Mouse (Mus musculus): Measurements from ENCODE around the gene Fanca. TPM values are rescaled to one million over a fixed set of nuclear protein-coding genes. Genes with fewer than 3 reads are reported as not detected.
"Not testable (repeated sequence)": the region's sequence is repeated elsewhere in the genome, so short reads cannot be mapped to it uniquely, and the experiment has no call there.

Gene Fanca
- polyA plus RNA-seq, 1 experiment = 14.0 TPM

DNA sequence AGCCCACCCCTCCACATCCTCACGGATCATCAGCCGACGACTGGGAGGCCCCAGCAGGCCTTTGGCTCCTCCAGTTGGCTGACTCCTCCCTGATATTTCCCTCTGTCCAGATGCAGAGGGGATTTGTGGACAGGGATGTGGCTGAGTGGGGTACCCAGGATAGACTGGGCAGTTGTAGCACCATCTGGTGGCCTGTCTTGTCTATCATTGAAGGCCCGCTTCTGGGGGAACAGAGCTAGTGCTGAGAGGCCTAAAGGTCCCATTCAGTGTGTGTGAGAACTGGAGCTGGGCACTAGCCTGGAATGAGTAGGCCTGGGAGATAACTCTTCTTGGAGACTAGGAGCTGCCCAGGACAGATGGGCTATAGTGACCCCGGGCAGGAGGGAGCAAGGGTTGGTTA lies 86.6 kb downstream of the Fanca start:
- no peak overlapping the region for H3K4me3 ChIP-seq (ENCODE audit: insufficient read depth, poor library complexity, severe bottlenecking)
- H3K36me3 ChIP-seq (ENCODE audit: control insufficient read depth, insufficient read depth) = peaks cover 7% of the 10 kb centered on the region
- H3K27me3 ChIP-seq (ENCODE audit: control insufficient read depth, insufficient read depth, insufficient read length) = no peaks in the 10 kb centered on the region
- TF ChIP-seq MAX (IDR thresholded peaks at IDR 0.05) (no peak), MYOG (IDR thresholded peaks at IDR 0.05; ENCODE audit: control insufficient read depth, extremely low read depth, insufficient read length) (no peak), FOSL1 (IDR thresholded peaks at IDR 0.05; ENCODE audit: insufficient read depth, low read length, poor library complexity, severe bottlenecking) (no peak), MYOD1 (IDR thresholded peaks at IDR 0.05; ENCODE audit: control insufficient read depth, insufficient read length, low read depth) (no peak), CTCF (IDR thresholded peaks at IDR 0.05; ENCODE audit: control insufficient read depth, insufficient read depth, insufficient read length) (no peak), CEBPB (IDR thresholded peaks at IDR 0.05; ENCODE audit: low read depth) (no peak), USF1 (IDR thresholded peaks at IDR 0.05; ENCODE audit: low read depth) (no peak)
- H3ac ChIP-seq (ENCODE audit: control insufficient read depth, insufficient read length, low read depth) = no peak overlapping the region
- H3K79me3 ChIP-seq (ENCODE audit: low read depth) = no peaks in the 10 kb centered on the region
- no peaks in the 10 kb centered on the region for H3K79me2 ChIP-seq (ENCODE audit: control insufficient read depth, insufficient read depth)

DNA sequence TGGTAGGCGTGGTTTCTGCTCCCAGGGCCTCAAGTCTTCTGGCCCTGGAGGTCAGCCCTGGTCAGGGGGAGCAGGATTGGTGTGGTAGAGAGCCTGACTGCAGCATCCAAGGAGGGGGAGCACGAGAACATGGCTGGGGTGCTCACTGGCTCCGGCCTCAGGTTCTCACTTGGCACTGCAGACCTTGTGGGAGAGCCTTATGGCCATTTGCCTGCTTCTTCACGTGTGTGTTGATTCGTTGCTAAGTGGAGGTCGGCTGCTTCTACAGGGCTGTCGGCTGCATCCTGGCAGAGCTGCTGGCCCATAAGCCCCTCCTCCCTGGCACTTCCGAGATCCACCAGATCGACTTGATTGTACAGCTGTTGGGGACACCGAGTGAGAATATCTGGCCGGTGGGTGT lies 88.0 kb downstream of the Fanca start:
- not testable (repeated sequence) for H3K36me3 ChIP-seq (ENCODE audit: control insufficient read depth, insufficient read depth); H3K79me3 ChIP-seq (ENCODE audit: low read depth); H3K79me2 ChIP-seq (ENCODE audit: control insufficient read depth, insufficient read depth); H3ac ChIP-seq (ENCODE audit: control insufficient read depth, insufficient read length, low read depth); H3K27me3 ChIP-seq (ENCODE audit: control insufficient read depth, insufficient read depth, insufficient read length); H3K4me3 ChIP-seq (ENCODE audit: insufficient read depth, poor library complexity, severe bottlenecking)

DNA sequence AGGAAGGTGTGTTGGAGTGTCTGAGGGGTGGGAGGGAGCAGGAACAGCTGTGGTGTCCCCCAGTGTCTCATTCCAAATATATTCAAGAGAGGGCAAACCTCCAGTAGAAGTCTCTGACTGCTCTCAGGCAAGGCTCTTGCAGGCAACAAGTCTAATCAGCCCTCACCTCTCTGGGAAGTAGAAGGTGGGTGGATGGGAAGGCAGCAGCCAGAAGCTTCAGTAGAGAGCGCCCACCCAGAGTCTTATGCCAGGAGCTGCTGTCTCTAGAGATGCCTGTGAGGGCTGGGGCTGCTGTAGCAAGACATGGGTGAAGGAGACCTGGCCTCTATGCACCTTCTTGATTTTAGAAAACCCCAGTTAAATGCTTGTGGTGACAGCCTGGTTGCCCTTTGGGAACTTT lies 90.0 kb downstream of the Fanca start:
- TF ChIP-seq MAX (IDR thresholded peaks at IDR 0.05) (no peak), MYOG (IDR thresholded peaks at IDR 0.05; ENCODE audit: control insufficient read depth, extremely low read depth, insufficient read length) (no peak)
- Histone ChIP-seq H3K27me3 (ENCODE audit: control insufficient read depth, insufficient read depth, insufficient read length) (no peaks in the 10 kb centered on the region), H3K79me2 (ENCODE audit: control insufficient read depth, insufficient read depth) (peaks cover 14% of the 10 kb centered on the region), H3K4me3 (ENCODE audit: insufficient read depth, poor library complexity, severe bottlenecking) (no peak overlapping the region), H3ac (ENCODE audit: control insufficient read depth, insufficient read length, low read depth) (no peak overlapping the region), H3K79me3 (ENCODE audit: low read depth) (peaks cover 5% of the 10 kb centered on the region), H3K36me3 (ENCODE audit: control insufficient read depth, insufficient read depth) (peaks cover 7% of the 10 kb centered on the region)

DNA sequence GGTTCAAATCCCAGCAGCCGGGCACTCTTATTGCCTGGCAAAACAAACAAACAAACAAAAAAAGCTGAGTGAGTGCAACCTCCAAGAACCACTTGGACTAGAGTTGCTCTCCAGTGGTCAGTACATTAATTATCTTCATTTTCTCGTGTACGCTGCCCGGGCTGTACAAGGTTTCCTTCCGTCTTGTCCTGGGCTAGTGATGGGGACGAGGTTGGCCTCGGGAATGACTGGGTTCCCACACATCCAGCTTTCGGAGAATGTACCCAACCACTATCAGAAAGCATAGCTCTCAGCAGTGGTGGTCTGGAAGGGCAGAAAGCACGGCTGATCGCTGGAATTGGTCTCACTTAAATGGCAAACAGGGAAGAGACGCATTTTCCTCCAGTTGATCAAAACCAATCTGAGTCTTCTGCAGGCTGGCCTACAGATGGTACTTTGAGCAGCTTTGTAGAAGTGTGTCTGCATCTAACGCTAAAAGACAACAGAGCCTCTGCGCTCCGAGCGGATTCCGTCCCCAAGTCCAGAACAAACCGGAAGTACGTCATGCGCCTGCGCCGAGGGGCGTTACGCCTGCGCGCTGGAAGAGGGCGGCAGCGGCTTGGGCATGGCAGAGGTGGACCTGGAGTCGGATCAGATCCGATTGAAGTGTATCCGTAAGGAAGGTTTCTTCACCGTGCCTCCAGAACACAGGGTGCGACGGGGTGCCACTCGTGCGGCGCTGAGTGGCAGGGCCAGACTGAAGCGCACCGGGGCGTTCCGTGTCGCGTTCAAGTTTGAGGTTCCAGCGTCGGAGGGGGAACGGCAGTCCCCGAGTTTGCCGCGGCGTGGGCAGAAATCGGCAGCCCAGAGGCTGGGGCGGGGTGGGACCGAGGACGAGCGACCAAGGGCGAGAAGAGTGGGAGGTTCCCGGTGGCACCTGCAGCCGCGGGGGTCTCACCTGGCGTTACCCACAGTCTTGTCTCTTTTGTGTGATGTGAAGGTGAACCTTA lies 93.8 kb downstream of the Fanca start, which contains the start of gene Cdk10:
Cdk10 (plus strand) TSS at position 565 of the 989 bp plus-strand sequence.
- Histone ChIP-seq H3K79me2 (ENCODE audit: control insufficient read depth, insufficient read depth) (peaks cover 14% of the 10 kb centered on the region), H3K27me3 (ENCODE audit: control insufficient read depth, insufficient read depth, insufficient read length) (no peaks in the 10 kb centered on the region), H3K79me3 (ENCODE audit: low read depth) (peaks cover 5% of the 10 kb centered on the region), H3K36me3 (ENCODE audit: control insufficient read depth, insufficient read depth) (peaks cover 7% of the 10 kb centered on the region), H3ac (ENCODE audit: control insufficient read depth, insufficient read length, low read depth) (peak within 1 kb of the TSS; percentile 95), H3K4me3 (ENCODE audit: insufficient read depth, poor library complexity, severe bottlenecking) (peak within 1 kb of the TSS; percentile 78)
- TF ChIP-seq CTCF (IDR thresholded peaks at IDR 0.05; ENCODE audit: control insufficient read depth, insufficient read depth, insufficient read length) (no peak), MAX (IDR thresholded peaks at IDR 0.05) (no peak), CEBPB (IDR thresholded peaks at IDR 0.05; ENCODE audit: low read depth) (no peak)

DNA sequence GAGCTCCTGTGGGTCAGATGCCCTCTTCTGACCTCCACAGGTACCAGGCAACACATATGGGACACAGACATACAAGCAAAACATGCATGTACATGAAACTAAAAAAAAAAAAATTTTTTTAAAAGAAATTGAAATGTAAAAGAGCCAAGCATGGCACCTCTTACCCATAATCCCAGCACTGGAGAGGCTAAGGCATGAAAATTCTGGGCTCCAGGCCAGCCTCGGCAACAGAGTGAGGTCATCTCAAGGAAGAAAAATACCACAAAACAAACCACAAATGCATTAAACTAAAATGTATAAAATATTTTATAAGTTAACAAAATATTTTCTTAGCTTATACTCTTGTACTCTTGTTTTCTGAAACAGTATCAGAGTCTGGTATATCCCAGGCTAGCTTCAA lies 97.5 kb downstream of the Fanca start:
- no peaks in the 10 kb centered on the region for H3K36me3 ChIP-seq (ENCODE audit: control insufficient read depth, insufficient read depth)
- H3ac ChIP-seq (ENCODE audit: control insufficient read depth, insufficient read length, low read depth) = no peak overlapping the region
- no peak overlapping the region for H3K4me3 ChIP-seq (ENCODE audit: insufficient read depth, poor library complexity, severe bottlenecking)
- TF ChIP-seq FOSL1 (IDR thresholded peaks at IDR 0.05; ENCODE audit: insufficient read depth, low read length, poor library complexity, severe bottlenecking) (no peak), MYOG (IDR thresholded peaks at IDR 0.05; ENCODE audit: control insufficient read depth, extremely low read depth, insufficient read length) (no peak), USF1 (IDR thresholded peaks at IDR 0.05; ENCODE audit: low read depth) (no peak), CTCF (IDR thresholded peaks at IDR 0.05; ENCODE audit: control insufficient read depth, insufficient read depth, insufficient read length) (no peak), MYOD1 (IDR thresholded peaks at IDR 0.05; ENCODE audit: control insufficient read depth, insufficient read length, low read depth) (no peak), CEBPB (IDR thresholded peaks at IDR 0.05; ENCODE audit: low read depth) (no peak), MAX (IDR thresholded peaks at IDR 0.05) (no peak)
- H3K79me3 ChIP-seq (ENCODE audit: low read depth) = peaks cover 5% of the 10 kb centered on the region
- peaks cover 11% of the 10 kb centered on the region for H3K79me2 ChIP-seq (ENCODE audit: control insufficient read depth, insufficient read depth)
- no peaks in the 10 kb centered on the region for H3K27me3 ChIP-seq (ENCODE audit: control insufficient read depth, insufficient read depth, insufficient read length)

Other genes with a start within 250 kb of the Fanca start
- 3,422 TPM for gene Rpl13, start 216.2 kb downstream of the Fanca start, polyA plus RNA-seq (2012; fragmentation: generic; extraction: Trizol)
- gene Cpne7, start 201.2 kb downstream of the Fanca start, polyA plus RNA-seq (2012; fragmentation: generic; extraction: Trizol) = 0.04 TPM
- gene Sult5a1, start 160.3 kb downstream of the Fanca start, polyA plus RNA-seq (2012; fragmentation: generic; extraction: Trizol) = 0.05 TPM
- 0.92 TPM for gene Dpep1, start 132.3 kb downstream of the Fanca start, polyA plus RNA-seq (2012; fragmentation: generic; extraction: Trizol)
- gene Chmp1a, start 105.8 kb downstream of the Fanca start, polyA plus RNA-seq (2012; fragmentation: generic; extraction: Trizol) = 94.4 TPM
- 1.1 TPM for gene Spata33, start 105.7 kb downstream of the Fanca start, polyA plus RNA-seq (2012; fragmentation: generic; extraction: Trizol)
- gene Cdk10, start 93.7 kb downstream of the Fanca start, polyA plus RNA-seq (2012; fragmentation: generic; extraction: Trizol) = 23.8 TPM
- 0.89 TPM for gene Spata2l, start 82.3 kb downstream of the Fanca start, polyA plus RNA-seq (2012; fragmentation: generic; extraction: Trizol)
- 10.6 TPM for gene Zfp276, start 64.4 kb downstream of the Fanca start, polyA plus RNA-seq (2012; fragmentation: generic; extraction: Trizol)
- 8.5 TPM for gene Vps9d1, start 64.2 kb downstream of the Fanca start, polyA plus RNA-seq (2012; fragmentation: generic; extraction: Trizol)
- 5.1 TPM for gene Spire2, start 14.1 kb upstream of the Fanca start, polyA plus RNA-seq (2012; fragmentation: generic; extraction: Trizol)
- 128 TPM for gene Tcf25, start 55.2 kb upstream of the Fanca start, polyA plus RNA-seq (2012; fragmentation: generic; extraction: Trizol)
- 0.01 TPM for gene Mc1r, start 88.5 kb upstream of the Fanca start, polyA plus RNA-seq (2012; fragmentation: generic; extraction: Trizol)
- gene Tubb3, start 92.8 kb upstream of the Fanca start, polyA plus RNA-seq (2012; fragmentation: generic; extraction: Trizol) = 140 TPM
- 23.9 TPM for gene Def8, start 105.0 kb upstream of the Fanca start, polyA plus RNA-seq (2012; fragmentation: generic; extraction: Trizol)
- gene Afg3l1, start 159.3 kb upstream of the Fanca start, polyA plus RNA-seq (2012; fragmentation: generic; extraction: Trizol) = 35.9 TPM
- 1.5 TPM for gene Dbndd1, start 196.9 kb upstream of the Fanca start, polyA plus RNA-seq (2012; fragmentation: generic; extraction: Trizol)
- 29.8 TPM for gene Gas8, start 200.3 kb upstream of the Fanca start, polyA plus RNA-seq (2012; fragmentation: generic; extraction: Trizol)